Mouse (Mus musculus): ENCODE data around the gene Meis2. TPM values are rescaled to one million over a fixed set of nuclear protein-coding genes. Genes with fewer than 3 reads are reported as not detected.

Meis2 gene
- polyA plus RNA-seq, 1 experiment from 2014 or later: 79.0 TPM

DNA sequence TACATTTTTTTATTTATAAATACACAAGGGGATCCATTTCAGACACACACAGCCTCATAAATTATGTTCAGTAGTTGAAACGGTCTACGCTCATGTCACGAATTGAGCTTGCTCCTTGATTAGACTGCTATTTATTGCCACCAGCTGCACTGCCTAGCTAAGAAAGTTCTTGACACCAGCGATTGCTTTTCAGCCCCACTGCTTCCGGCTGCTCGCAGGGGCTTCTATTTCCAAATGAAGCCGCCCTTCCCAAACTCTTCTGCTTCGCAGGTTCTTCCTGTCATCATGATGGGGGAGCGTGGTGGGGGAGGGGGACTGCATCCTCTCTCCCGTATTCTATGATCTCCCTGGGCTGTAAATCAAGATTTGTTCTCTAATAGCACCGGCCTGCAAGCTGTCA is 252.3 kb downstream of the Meis2 start:
- whole genome bisulfite sequencing: 61% methylated on average over 11 of the region's 11 CpGs
- H3K9me3 ChIP-seq: no peaks in the 10 kb centered on the region
- H3K4me3 ChIP-seq (replicated peaks): no peak overlapping the region
- H3K9ac ChIP-seq (replicated peaks): no peak overlapping the region
- no peak for ATAC-seq
- H3K27ac ChIP-seq: no peak overlapping the region
- no peaks in the 10 kb centered on the region for H3K36me3 ChIP-seq
- no peaks in the 10 kb centered on the region for H3K4me1 ChIP-seq (replicated peaks)
- H3K27me3 ChIP-seq: no peaks in the 10 kb centered on the region
- H3K4me2 ChIP-seq (replicated peaks): no peak overlapping the region

All from midbrain, embryonic 13.5 days (tissue).